ENCODE assay signal across 8 mouse cellular contexts in genomic region chr14:50061590-50061954, GRCm38 (mm10). TPM values are rescaled to one million over a fixed set of nuclear protein-coding genes. Genes with fewer than 3 reads are reported as not detected.
DNase-seq lines count a peak whose midpoint lies in the region; ATAC-seq lines count a peak whose summit lies in the region.

No protein-coding gene starts in this region.

- H3K36me3 ChIP-seq in hindbrain, embryonic 12.5 days, result no peaks in the 10 kb centered on the region
- no peaks in the 10 kb centered on the region for H3K36me3 ChIP-seq in megakaryocyte, embryonic 14.5 days (replicated peaks; ENCODE audit: low read length)

- H3K4me3 ChIP-seq in hindbrain, embryonic 12.5 days, result peak overlapping the region; percentile 68
- peak overlapping the region; percentile 93 for H3K4me3 ChIP-seq in megakaryocyte, embryonic 14.5 days (replicated peaks)

- H3K27ac ChIP-seq in hindbrain, embryonic 12.5 days, result peak overlapping the region; percentile 76

- H3K4me2 ChIP-seq in hindbrain, embryonic 12.5 days (replicated peaks), result peak overlapping the region; percentile 84

- intact Hi-C loops in left cerebral cortex, postnatal 36 days (cut with DNase I), result no loop called here

- DNase-seq in frontal cortex, postnatal 36 days (ENCODE audit: low spot score in 2 of 2), result peak; percentile 0
- DNase-seq in frontal cortex, postnatal 25 days (ENCODE audit: low spot score in 2 of 2), result no peak
- peak; percentile 1 for DNase-seq in right cerebral cortex, adult 18-20 months
- no peak for DNase-seq in right cerebral cortex, adult 2 months (ENCODE audit: low spot score in 2 of 2)
- no peak for DNase-seq in T-cell, adult 2 months (ENCODE audit: low spot score)
- no peak for DNase-seq in left cerebral cortex, postnatal 36 days (ENCODE audit: low spot score in 2 of 2)

- peak; percentile 45 for ATAC-seq in hindbrain, embryonic 12.5 days (ENCODE audit: low FRiP score)

- WGBS in hindbrain, embryonic 12.5 days, result 1% methylated on average over 13 of the region's 13 CpGs

- no peaks in the 10 kb centered on the region for H3K4me1 ChIP-seq in hindbrain, embryonic 12.5 days
- peaks cover 15% of the 10 kb centered on the region; the same call in 1 of the 2 replicates for H3K4me1 ChIP-seq in megakaryocyte, embryonic 14.5 days

- H3K9me3 ChIP-seq in hindbrain, embryonic 12.5 days (replicated peaks), result no peaks in the 10 kb centered on the region
- H3K9me3 ChIP-seq in megakaryocyte, embryonic 14.5 days, result no peaks in the 10 kb centered on the region

- peak overlapping the region; percentile 63 for H3K9ac ChIP-seq in hindbrain, embryonic 12.5 days

- no peaks in the 10 kb centered on the region for H3K27me3 ChIP-seq in hindbrain, embryonic 12.5 days
- peaks cover 2% of the 10 kb centered on the region for H3K27me3 ChIP-seq in megakaryocyte, embryonic 14.5 days (replicated peaks)

RNA-seq across cellular contexts. Expression of gene Olfr725, which starts 21.4 kb away (rescaled TPM):
- polyA plus RNA-seq in hindbrain, embryonic 12.5 days (2016; fragmentation: Nextera tagmentation; extraction: Ambion mirVana), result not detected in 2 replicates
- polyA plus RNA-seq in megakaryocyte, embryonic 14.5 days (2012; ENCODE audit: insufficient read depth, low replicate concordance), result not detected in 2 replicates
- total RNA-seq in left cerebral cortex, postnatal 36 days (2021), result not detected

RNA-seq across cellular contexts. Expression of gene Olfr726, which starts 29.2 kb away (rescaled TPM):
- polyA plus RNA-seq in hindbrain, embryonic 12.5 days (2016; fragmentation: Nextera tagmentation; extraction: Ambion mirVana), result not detected in 2 replicates
- polyA plus RNA-seq in megakaryocyte, embryonic 14.5 days (2012; ENCODE audit: insufficient read depth, low replicate concordance), result not detected in 2 replicates
- not detected for total RNA-seq in left cerebral cortex, postnatal 36 days (2021)

Comparison
In these comparisons a context has a peak if more than half of its experiments do, and no peak if none do; other contexts are left out.
1. DNase-seq: peak in frontal cortex, postnatal 36 days (2 of 2) and right cerebral cortex, adult 18-20 months (single experiment); none in frontal cortex, postnatal 25 days (0 of 2), right cerebral cortex, adult 2 months (0 of 2), T-cell, adult 2 months (single experiment) and left cerebral cortex, postnatal 36 days (0 of 2).